Comparison of ENCODE assay signal across 30 mouse cellular contexts in the genomic region with DNA sequence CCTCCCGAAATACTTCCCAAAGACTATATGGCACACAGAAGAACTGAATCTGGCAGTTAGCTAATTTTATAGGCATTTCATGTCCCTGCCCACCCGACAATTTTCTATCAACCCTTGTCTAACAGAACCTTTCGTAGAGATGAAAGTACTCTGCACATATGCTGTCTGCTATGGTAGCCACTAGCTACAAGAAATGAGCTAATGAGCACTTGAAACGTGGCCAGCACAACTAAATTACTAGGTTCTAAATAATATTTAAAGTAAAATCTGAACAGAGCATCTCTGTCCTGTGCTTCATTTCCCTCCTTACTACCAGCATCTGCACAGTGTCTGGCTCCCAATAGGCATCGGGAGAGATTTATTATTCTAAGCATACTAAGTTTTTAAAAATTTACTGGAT. TPM values are rescaled to one million over a fixed set of nuclear protein-coding genes. Genes with fewer than 3 reads are reported as not detected.
"Had no signal": no experiment of that assay in that cellular context is flagged by ENCODE, and none has a peak within 500 bp of the region (broad histone marks: within the 10 kb centered on the region; RNA-seq: fewer than 3 reads in every experiment).

No protein-coding gene starts in this region.

- H3K4me3 ChIP-seq: heart, adult 2 months; heart, embryonic 13.5 days; heart, embryonic 15.5 days; hindbrain, embryonic 13.5 days; hindbrain, embryonic 15.5 days; kidney, embryonic 15.5 days; layer of hippocampus, adult 2 months; left cerebral cortex, adult 2 months; limb, embryonic 10.5 days; limb, embryonic 12.5 days; liver, embryonic 13.5 days; liver, embryonic 15.5 days had no signal

- ATAC-seq: hindbrain, postnatal 0 days; intestine, embryonic 16.5 days; liver, postnatal 0 days had no signal

- H3K36me3 ChIP-seq: heart, embryonic 13.5 days; heart, embryonic 15.5 days; hindbrain, embryonic 13.5 days; hindbrain, embryonic 15.5 days; kidney, embryonic 15.5 days; limb, embryonic 10.5 days; limb, embryonic 12.5 days; liver, embryonic 13.5 days; liver, embryonic 15.5 days had no signal

- DNase-seq: gastrocnemius, postnatal 14 days; gastrocnemius, postnatal 36 days; heart, adult 11 months; heart, adult 2 months; heart, postnatal 14 days; heart, postnatal 36 days; kidney, adult 11 months; kidney, adult 2 months; kidney, adult 9 months; kidney, postnatal 14 days; kidney, postnatal 36 days; liver; liver, embryonic 13.5 days; liver, postnatal 0 days had no signal

- H3K4me2 ChIP-seq: heart, embryonic 11.5 days; hindbrain, embryonic 13.5 days; kidney, embryonic 15.5 days; limb, embryonic 12.5 days; liver, embryonic 11.5 days; liver, embryonic 13.5 days; liver, embryonic 15.5 days had no signal

- H3K4me1 ChIP-seq: limb, embryonic 12.5 days; liver, embryonic 13.5 days; liver, embryonic 15.5 days had no signal

- H3K9me3 ChIP-seq: heart, embryonic 13.5 days; heart, embryonic 15.5 days; hindbrain, embryonic 13.5 days; hindbrain, embryonic 15.5 days; kidney, embryonic 15.5 days; limb, embryonic 10.5 days; limb, embryonic 12.5 days; liver, embryonic 13.5 days; liver, embryonic 15.5 days had no signal

- H3K27me3 ChIP-seq: heart, embryonic 13.5 days; heart, embryonic 15.5 days; hindbrain, embryonic 13.5 days; hindbrain, embryonic 15.5 days; kidney, embryonic 15.5 days; limb, embryonic 12.5 days; liver, embryonic 13.5 days; liver, embryonic 15.5 days had no signal

- H3K9ac ChIP-seq: heart, embryonic 13.5 days; heart, embryonic 15.5 days; hindbrain, embryonic 13.5 days; hindbrain, embryonic 15.5 days; kidney, embryonic 15.5 days; limb, embryonic 12.5 days; liver, embryonic 13.5 days; liver, embryonic 15.5 days; liver, postnatal 0 days had no signal

- H3K27ac ChIP-seq: heart, adult 2 months; heart, embryonic 13.5 days; heart, embryonic 15.5 days; hindbrain, embryonic 13.5 days; hindbrain, embryonic 15.5 days; hindbrain, postnatal 0 days; kidney, embryonic 15.5 days; kidney, postnatal 0 days; layer of hippocampus, adult 2 months; left cerebral cortex, adult 2 months; limb, embryonic 10.5 days; limb, embryonic 12.5 days; liver, embryonic 13.5 days; liver, embryonic 15.5 days had no signal

RNA-seq across cellular contexts. Expression of a gene that starts 1.2 kb away (rescaled TPM):
- polyA plus RNA-seq: limb, embryonic 10.5 days; liver, embryonic 11.5 days; liver, embryonic 13.5 days; liver, embryonic 15.5 days; liver, postnatal 0 days had no signal

RNA-seq across cellular contexts. Expression of a gene that starts 44.5 kb away (rescaled TPM):
- polyA plus RNA-seq: gonadal fat pad, adult 2 months had no signal
